Mouse (Mus musculus) liver, adult (tissue): ENCODE results near the gene Ezr.

Experiments
- GATA4 ChIP-seq: IDR thresholded peaks from 2 replicates; pipeline ENCODE4 v1.6.1; 2014; ENCODE audit warnings: mild to moderate bottlenecking, low read length; ENCODE audit not compliant: insufficient replicate concordance

Ezr gene

DNA sequence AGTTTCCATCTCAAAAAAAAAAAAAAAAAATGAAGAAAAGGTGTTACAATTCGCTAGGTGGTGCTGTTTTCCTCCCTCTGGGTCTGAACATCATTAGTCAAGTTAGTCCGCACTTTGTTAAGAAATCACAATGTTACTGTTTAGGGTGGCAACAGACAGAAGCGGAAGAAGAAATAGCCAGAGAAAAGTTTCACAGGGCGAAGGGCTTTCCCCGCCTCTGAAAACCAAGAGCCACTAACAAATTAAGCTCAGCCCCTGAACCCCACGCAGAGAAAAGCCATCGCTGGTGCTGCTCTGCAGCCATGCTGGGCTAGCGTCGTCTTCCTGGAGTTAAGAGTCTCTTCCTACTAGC, 4.3 kb downstream of the Ezr start:
- no peak for TF ChIP-seq GATA4

- TF ChIP-seq GATA4: no peak
These were observed 4.8 kb downstream of the Ezr start for GRCm38 (mm10) chr17:6777629-6778331.

DNA sequence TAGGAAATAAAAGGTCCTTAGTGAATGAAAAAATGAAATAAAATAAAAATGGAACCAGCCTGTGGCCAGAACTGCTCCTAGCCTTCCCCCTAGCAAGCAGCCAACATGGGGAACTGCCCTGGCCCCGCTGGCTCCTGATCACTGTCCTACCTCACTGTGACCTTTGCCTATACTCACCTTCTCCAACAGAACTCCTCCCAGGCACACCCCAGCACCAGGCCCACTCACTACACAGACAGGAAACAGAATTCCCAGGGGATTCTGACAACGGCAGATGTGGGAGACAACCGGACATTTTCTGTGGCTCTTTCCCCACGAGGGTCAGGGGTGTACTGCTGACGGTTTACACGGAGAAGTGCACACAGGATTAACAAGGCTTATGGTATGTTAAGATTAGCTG, 5.5 kb downstream of the Ezr start:
- TF ChIP-seq GATA4: no peak

GRCm38 (mm10) chr17:6776576-6776975, 6.0 kb downstream of the Ezr start:
- TF ChIP-seq GATA4: no peak

- no peak for TF ChIP-seq GATA4
These were observed 6.5 kb downstream of the Ezr start for GRCm38 (mm10) chr17:6776123-6776522.

- TF ChIP-seq GATA4: no peak
These were observed 6.9 kb downstream of the Ezr start for GRCm38 (mm10) chr17:6775671-6776070.

DNA sequence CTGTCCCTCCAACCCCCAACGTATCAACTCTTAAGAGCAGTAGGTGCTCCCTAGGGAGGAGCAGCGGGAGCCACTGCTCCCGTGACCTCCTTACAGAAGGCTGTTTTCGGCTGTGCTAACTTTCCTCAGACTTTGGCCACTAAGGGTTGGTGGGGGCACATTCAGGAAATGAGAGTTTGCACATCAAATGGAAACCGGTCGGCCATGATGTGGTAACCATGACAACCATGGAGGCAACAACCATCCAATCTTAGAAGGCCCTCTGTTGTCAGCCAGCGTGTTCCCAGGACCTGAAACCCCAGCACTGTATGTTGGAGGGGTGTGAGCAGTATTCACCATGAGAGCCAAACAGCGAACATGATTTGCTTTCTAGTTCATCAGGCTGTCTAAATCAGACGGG, 7.4 kb downstream of the Ezr start:
- TF ChIP-seq GATA4: no peak

- no peak for TF ChIP-seq GATA4
These were observed 9.2 kb downstream of the Ezr start for GRCm38 (mm10) chr17:6773249-6773966.

DNA sequence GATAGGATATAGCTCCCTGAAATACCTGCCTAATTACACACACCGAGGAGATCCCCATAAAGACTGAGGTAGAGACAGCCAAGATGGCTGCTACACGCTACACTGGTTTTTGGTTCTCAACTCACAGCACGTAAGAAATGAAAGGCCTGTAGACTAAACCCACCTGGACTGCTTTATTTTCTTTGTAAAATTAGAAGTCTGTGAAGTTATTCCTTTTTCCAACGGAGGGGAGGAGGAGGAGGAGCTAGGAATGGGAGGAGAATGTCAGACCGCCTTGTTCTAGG, 10.2 kb downstream of the Ezr start:
- no peak for TF ChIP-seq GATA4

GRCm38 (mm10) chr17:6771661-6772489, 10.7 kb downstream of the Ezr start:
- no peak for TF ChIP-seq GATA4

DNA sequence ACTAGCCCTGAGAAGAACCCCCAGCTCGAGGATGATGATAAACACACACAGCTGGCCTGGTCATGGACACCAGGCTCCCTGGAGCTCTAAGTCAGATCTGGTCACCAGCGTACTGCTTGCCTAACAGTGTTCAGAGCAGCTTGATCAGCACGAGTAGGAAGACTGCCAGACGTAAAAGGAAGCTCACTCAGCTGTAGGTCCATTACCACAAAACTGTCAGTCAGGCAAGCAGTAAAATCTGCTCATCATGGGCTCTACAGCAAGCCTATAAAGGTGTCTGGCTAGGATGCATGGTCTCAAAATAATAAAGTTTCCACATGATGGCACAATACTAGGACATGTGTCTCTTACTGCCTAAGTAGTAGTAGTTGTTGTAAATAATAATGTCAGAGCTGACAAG, 13.0 kb downstream of the Ezr start:
- no peak for TF ChIP-seq GATA4

- no peak for TF ChIP-seq GATA4
These were observed 14.2 kb downstream of the Ezr start for GRCm38 (mm10) chr17:6768301-6768788.

- no peak for TF ChIP-seq GATA4
These were observed 14.8 kb downstream of the Ezr start for GRCm38 (mm10) chr17:6767771-6768170.

GRCm38 (mm10) chr17:6766823-6767222, 15.8 kb downstream of the Ezr start:
- no peak for TF ChIP-seq GATA4

- TF ChIP-seq GATA4: no peak
These were observed 16.7 kb downstream of the Ezr start for GRCm38 (mm10) chr17:6765886-6766285.

GRCm38 (mm10) chr17:6764730-6765129, 17.9 kb downstream of the Ezr start:
- TF ChIP-seq GATA4: no peak
